Mouse (Mus musculus): ENCODE results near the gene Plin1.

The Plin1 gene

DNA sequence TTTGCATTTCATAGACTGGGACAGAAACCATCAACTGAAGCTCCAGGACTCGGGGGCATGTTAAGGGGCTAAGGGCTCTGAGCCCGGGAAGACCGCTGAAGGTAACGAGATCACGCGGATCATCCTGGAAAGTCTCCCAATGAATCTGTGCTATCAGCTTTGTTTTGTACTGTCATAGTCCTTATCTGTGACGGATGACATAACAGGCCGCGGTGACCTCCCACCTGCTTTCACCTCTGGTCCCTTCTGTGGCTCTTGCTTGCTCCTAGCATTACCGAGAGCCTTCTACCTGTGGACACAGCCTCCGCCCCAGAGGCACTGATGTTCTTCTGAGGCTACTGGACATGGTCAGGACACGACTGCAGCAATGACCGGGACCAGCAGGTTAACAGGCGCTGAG lies 3.8 kb upstream of the Plin1 start:
- DNase-seq (ENCODE audit: low spot score in 2 of 2), result no peak

DNA sequence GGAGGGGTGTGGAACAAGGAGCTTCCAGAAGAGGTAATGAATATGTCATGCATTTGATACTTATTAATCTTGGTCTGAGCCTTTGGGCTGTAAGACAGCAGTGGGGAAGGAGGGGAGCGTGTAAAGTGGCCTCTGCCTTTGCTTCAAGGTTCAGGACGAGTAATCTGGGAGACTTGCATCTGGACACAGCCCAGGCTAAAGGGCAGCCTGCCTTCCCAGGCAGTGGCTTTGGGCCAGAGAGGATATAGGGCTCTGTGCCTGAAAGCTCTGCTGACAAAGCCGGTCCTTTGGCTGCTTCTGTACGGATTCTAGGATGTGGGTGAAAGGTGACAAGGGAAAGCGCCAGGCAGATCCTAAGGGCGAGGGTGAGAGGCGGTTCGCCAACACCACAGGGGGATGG lies 1.9 kb upstream of the Plin1 start:
- no peak for DNase-seq (ENCODE audit: low spot score in 2 of 2)

DNA sequence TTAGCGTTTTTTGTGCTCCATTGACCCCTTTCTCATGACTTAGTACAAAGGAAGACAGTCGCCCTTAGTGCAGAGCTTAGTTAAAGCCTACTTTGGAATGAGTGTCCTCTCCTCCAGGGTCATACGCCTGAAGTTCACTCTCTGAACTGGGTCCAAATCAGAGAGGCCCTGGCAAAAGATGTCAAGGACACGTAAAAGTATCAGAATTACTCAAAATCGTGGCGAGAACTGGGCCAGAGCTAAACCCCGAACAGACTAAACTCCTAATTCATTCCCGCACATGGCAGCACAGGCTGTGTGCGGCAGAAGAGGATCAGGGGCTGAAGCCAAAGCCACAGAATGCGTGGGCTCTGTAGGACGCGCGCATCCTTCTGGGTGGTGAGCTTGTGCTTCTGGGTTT lies 1.3 kb downstream of the Plin1 start:
- DNase-seq (ENCODE audit: low spot score in 2 of 2), result no peak

DNA sequence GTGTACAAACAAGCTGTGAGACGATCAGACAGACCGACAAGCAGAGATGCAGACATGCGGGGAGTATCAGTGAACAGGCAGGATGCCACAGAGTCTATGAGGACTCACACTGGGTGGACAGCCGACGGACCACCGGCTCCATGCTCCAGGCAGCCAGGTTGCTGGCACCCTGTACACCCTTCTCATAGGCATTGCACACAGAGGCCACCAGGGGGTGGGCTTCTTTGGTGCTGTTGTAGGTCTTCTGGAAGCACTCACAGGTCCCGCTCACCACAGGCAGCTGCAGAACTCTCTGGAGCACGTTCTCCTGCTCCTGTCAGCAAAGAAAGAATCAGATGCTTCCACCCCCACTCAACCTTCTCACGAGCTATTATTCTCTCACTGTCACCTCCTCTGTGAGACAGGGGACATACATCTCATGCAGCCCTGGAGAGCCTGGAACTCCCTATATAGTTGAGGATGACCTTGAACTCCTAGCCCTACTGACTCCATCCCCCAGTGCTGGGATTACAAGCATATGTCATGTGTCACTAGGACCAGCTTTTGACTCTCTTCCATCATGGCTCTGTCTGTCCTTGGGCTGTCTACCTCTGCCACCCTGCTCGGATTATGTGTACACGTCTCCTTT lies 2.8 kb downstream of the Plin1 start:
- DNase-seq (ENCODE audit: low spot score in 2 of 2), result no peak

DNA sequence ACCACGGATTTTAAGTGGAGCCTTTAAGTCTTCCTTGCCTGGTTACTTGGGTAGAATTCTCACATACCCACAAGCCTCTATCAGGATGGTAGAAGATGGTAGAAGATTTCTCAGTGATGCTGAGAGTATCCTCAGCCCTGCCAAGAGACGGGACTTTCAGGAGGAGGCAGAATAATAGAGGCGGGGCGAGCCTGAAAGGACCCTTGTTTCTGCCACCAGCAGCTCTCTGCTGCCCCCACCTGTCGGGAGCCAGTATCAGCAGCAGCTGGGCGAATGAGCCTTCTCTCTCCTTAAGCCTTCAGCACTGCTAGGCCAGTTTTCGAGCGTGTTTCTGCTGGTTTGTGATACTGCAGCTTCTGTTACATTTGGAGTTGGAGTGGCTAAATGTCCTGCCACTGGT lies 3.5 kb downstream of the Plin1 start:
- DNase-seq (ENCODE audit: low spot score in 2 of 2), result peak; percentile 50 to 75

DNA sequence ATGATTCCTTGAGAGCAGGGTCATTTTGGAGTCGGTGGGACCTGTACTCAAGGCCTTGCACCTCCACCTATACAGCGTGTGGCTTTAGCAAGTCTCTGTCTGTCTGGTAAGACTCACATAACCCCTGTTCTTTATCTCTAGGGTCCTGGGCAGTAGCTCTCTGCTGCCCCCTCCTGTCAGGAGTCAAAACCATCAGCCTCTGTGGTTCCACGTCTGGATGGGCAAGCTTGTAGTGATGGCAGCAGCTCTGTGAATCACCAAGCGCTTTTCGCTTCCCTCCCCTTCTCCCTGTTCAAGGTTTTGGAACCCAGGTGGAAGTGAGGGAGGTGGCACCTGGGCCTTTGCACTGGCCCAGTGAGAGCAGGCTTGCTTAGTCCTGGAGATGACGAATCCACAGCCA lies 4.5 kb downstream of the Plin1 start:
- DNase-seq (ENCODE audit: low spot score in 2 of 2), result peak; percentile 41 to 70

DNA sequence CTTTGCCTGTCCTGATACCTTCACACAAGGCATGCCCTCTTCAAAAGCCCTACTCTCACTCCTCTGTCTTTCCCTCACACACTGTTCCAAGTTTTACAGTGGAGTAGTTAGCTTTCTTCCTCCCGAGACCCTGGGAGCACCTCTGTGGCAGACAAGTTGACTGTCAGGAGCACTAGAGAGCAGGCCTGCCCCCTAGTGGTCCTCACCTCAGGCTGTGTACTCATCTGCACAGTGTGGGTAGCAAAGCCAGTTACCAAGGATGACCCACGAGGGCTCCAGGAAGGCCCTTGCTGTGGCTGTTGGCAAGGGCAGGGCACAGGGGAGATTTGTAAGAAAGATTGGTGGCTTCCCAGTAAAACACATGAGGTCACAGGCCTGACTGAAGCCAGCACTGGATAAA lies 5.6 kb downstream of the Plin1 start:
- peak; percentile 20 to 67 for DNase-seq (ENCODE audit: low spot score in 2 of 2)

DNA sequence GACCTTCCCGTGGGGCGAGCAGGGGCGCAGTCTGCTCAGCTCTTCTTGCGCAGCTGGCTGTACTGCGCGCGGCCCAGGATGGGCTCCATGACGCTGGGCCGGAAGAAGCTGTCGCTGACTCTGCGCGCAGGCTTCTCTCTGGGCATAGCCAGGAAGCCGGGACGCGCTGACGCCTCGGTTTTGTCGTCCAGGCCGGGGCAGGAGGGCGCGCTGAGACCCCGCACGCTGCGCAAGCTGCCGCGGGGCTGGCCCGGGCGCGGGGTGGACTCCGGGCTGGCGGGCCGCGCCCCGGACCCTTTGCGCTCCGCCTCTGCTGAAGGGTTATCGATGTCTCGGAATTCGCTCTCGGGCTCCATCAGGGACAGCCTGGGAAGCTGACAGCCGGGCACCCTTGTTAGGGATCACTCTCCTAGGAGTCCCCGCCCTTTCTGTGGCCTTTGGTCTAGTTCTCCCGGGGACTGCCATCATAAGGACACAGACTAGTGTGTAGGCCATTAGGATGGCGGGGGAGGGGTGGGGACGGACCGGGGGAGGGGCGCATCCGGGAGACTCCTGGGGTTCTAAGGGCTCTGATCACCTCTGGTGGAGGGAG lies 11.2 kb downstream of the Plin1 start:
- peak in 1 of 2 experiments; percentile 39 for DNase-seq (ENCODE audit: low spot score in 2 of 2)

DNA sequence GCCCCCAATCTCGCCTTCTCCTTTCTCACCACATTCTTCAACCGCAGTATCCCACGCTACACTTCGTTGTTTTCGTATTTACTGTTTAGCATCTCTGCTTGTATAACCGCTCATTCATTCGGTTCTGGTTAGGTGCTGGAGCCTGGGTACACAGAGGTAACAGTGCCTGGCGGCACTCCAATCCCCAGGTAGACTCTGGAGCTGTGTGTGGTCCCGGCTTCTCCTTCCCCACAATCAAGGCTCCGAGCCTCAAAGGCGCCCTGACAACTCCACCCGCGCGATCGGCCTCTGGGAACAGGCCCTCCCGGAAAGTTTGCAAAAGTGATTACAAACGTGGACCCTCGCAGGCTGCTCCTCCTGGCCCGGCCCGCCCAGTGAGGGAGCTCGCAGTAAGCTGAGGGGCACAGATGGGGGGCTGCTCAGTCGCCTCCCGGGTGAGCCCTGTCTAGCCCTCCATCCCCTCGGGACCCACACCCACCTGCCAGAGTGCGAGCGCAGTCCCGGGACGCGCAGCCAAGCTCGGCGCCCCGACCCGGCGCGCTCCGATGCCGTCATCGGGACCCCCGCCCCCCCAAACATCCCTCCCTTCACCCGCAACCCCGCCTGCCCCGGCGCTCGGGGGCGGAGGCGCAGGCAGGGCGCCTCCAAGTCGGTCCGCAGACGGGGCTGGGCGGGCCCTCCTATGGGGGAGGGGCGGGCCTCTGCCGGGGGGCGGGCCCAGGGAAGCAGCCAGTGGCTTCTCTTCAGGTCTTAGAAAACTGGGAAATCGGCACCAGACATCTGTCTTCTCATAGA lies 17.3 kb downstream of the Plin1 start, which contains the start of gene Kif7:
Gene Kif7 (minus strand): TSS at position 534 of the 795 bp plus-strand sequence.
- peak in 1 of 2 experiments; percentile 62 for DNase-seq (ENCODE audit: low spot score in 2 of 2)

DNA sequence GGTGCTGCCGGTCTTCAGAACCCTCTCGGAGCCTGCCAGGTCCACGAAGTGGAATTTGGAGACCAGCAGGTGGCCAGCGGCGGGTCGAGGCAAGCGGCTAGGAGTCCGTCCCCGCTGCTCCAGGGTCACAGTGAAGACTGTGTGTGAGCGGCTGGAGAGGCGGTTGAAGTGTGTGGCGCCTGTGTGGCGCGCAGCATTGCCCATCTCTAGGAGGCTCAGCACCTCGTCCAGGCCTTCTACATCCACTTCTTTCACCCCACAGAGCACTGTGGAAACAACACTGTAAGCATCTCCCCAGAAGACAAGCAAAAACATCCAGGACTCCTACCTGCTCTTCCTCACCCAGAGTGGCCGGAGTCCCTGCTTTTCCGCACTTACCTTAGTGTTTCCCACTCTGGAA lies 21.9 kb downstream of the Plin1 start:
- DNase-seq (ENCODE audit: low spot score in 2 of 2), result no peak

DNA sequence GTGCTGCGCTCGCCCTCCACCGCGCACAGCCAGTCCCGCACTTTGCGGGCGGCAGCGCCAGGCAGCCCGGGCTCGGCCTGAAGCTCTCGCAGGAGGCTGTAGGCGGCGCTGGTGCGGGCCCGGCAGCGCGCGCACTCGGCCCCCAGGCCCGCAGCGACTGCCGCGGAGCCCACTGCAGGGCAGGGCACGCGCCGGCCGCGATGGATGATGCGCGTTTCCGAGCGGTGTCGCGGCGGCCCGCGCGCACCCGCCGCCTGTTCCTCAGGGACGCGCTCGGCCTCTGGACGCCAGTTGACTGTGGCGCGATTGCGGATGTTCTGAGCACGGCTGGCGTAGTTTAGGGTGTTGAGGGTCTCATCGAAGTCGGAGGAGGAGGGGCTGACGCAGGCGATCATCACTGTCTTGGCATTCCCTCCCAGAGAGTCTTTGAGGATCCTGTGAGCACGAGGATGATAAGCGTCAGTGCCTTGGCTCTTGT lies 22.5 kb downstream of the Plin1 start:
- DNase-seq (ENCODE audit: low spot score in 2 of 2), result no peak

DNA sequence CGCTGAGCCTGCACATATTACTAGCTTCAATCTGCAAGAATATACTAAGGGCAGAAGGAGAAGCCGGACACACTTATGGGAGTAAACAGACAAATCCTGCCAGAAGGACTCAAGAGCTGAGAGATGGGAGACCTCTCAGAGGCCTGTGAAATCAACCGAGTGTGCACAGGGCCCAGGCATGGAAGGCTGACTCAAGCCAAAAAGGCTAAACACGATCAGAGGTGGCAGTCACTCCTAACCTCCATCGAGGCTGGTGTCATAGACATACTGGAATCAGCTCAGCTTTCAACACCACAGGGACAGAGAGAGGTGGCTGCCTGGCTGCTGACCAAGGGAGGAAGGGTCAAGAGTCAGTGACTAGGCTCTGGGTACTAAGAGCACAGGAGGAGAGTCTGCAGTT lies 27.5 kb downstream of the Plin1 start:
- DNase-seq (ENCODE audit: low spot score in 2 of 2), result no peak

DNA sequence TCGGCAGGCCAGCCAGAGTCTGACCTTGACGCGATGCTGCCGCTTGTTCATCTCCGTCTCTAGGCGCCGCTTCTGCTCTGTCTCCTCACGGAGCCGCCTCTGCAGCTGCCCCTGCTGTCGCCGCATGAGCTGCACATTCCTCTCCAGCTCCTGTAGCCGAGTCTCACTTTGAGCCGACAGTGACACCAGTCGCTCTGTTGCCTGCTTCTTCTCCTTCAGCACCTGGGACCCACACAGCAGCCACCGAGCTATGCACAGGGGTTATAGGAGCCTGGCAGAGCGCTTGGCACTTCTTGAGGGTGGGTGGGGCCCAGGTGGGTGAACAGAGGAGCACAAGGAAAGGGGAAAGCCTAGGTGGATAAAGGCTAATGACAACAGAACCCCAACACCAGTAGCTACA lies 29.9 kb downstream of the Plin1 start:
- DNase-seq (ENCODE audit: low spot score in 2 of 2), result no peak

DNA sequence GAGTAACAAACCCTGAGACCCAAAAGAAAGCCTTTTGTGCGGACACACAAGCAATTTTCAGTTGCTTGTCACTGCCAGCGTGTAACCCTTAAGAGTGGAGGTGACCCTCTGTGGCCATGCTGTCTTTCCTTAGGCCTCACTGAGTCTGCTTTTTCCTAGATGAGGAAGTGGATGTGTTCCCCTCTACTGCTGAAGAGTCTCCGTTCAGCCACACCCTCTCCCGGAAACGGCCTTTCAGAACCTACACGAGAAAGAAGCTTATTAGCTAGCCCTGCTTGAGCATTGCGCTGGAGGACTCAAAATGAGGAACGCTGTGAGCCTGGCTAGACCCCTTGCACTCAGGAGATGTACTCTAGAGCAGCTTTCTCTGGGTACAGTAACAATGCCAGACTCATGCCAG lies 36.2 kb downstream of the Plin1 start:
- DNase-seq (ENCODE audit: low spot score in 2 of 2), result no peak

DNA sequence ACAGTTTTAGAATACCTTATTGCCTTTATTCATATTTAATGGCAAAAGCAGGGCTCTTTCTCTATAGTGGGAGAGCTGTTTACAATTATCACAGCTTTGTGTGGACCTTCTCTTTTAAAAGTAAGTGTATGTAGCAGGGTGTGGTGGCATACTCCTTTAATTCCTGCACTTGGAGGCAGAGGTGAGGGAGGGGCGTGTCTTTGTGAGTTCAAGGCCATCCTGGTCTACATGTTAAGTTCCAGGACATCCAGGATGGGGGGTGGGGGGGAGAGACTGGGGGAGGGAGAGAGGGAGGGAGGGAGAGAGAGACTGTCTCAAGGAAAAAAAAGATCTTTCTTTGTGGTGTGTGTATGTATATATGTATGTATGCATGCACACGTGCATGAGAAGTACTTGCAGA lies 52.5 kb downstream of the Plin1 start:
- DNase-seq (ENCODE audit: low spot score in 2 of 2), result no peak

DNA sequence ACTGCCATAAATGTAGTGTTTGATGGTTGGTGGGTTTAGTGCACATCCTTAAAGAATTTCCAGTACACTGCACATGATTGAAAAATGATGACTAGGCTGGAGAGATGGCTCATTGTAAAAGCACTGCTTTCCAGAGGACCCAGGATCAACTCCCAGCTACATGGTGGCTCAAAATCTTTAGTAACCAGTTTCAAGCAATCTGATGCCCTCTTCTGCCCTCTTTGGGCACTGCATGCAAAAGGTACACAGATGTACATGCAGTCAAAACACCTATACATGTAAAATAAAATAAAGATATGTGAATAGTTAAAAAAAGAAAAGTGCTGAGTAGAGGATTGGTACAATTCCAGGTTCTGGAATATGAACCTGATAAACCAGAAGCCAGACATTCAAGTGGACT lies 53.5 kb downstream of the Plin1 start:
- no peak for DNase-seq (ENCODE audit: low spot score in 2 of 2)

DNA sequence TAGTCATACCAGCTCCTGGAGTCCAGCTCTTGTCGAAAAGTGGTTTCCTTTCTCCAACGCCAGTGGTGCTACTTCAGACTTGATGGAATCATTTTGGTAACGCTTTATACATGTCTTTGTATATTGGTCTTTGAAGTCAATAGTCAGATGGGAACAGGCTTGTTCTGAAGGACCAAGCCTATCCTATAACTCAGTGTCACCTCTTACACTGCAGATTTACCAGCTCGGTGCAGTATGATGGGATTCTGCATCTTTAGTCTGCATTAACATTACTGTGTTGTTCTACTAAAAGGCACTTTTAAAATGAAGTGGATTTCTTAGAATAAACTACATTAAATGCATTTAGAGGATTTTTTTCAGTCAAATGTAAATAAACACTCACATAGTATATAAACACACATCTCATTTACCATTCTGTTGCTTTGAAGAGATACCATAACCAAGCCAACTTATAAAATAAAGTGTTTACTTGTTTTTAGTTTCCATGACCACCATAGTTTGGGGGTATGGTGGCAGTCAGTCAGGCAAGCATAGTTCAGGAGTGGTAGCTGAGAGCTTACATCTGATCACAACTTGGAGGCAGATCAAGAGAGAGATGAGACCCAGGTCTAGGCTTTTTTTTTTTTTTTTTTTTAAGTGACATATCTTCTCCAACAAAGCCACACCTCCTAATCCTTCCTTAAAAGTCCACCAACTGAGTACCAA lies 61.7 kb downstream of the Plin1 start:
- no peak for DNase-seq (ENCODE audit: low spot score in 2 of 2)
